Mouse (Mus musculus) mouse embryonic stem cell (cell line): ENCODE data around the gene Rptor.

Source experiments
- in situ Hi-C, 2 experiments: fragments of 300-500 bp; cut with MboI; formaldehyde crosslinking; loops; 1 replicate in 1 of 2; 3 replicates in 1 of 2; pipeline ENCODE4 v1.14.3; 2019 to 2020; ENCODE audit warnings: low sequenced_read_pairs in 2 of 2, low pct_unique_long_range_greater_than_20kb in 1 of 2, mixed read lengths in 1 of 2; ENCODE audit not compliant: unreplicated experiment in 1 of 2

Gene Rptor

DNA sequence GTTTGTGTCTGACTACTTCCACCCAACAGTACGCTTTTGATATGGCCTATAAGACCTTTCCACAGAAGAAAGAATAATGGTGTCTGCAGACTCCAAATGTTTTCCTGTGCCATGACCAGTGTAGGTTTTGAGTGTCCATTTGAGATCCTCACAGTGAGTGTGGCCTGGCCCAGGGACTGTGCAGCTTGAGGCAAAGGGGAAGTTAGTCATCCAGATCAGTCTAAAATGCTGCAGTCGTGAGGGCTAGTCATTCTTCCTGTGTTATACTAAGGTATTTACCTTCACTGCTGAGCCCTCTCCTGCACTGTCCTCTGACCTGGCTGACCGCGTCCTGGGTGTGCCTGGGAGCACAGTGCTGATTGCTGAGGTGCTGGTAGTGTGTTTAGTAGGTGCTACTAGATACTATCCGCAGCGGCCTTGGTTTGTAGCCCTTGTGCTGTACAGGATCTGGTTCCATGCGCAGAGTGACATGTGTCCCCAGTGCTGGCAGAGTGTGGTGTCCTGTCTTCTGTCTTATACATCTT is 211.4 kb downstream of the Rptor start:
- in situ Hi-C loops, result no loop called here

DNA sequence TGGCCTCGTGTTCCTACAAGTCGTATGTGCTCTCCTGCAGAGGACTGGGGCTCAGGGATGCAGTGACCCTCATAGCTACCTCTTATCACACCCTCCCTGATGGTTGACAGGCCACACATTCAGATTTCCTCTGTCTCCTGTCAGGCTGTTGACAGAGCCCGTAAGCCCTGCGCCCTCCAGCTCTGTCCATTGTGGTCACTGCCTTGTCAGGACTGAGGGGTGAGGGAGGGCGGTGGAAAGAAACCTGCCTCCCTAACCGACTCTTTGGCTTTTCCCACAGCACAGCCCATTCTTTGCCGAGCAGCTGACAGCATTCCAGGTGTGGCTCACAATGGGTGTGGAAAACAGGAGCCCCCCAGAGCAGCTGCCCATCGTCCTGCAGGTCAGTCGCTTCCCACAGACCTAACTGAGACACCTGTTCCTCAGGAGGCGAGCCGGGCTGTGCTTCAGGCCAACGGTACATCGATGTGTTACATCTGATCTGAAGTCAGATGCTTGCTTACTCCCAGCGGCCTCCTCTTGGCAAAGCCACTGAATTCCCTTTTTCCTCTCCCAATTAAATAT is 214.2 kb downstream of the Rptor start:
- in situ Hi-C loops, result no loop called here

DNA sequence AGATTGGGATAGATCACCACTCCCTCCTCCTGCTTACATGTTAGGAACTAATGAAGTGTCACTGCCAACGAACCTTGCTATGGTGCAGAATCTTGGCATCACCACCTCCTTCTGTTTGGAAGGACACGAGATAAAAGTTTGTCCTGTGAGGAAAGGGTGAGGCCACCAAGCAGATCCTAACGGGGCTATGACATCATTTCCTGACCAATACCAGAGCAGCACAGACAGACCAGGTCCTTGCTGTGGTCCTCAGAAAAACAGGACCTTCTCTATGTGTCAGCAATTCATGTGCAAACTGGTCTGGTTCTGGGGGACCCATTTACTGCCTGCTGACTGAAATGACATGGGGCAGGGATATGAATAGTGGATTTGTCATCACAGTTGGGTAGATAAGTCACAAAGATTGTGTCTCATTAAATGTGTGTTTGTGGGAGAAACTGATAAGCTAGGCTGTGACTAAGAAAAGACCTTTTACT is 214.7 kb downstream of the Rptor start:
- in situ Hi-C loops, result no loop called here

DNA sequence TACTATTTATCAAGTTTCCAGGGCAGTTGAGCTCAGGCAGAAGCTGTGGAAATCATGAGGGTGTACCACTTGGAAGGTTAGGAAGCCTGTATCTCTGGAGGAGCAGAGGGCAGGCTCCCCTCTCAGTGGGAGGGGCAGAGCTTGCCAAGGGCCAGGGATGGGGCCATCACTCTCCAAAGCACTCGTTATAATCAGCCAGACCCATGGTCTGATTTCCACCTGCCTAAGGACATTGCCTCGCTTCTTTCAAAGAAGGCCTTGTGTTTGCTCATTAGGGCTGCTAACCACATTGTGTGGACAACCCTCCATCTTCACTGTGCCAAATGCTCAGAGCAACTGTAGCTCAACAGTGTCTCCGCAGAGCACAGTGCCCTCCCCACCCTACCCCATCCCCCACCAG is 215.2 kb downstream of the Rptor start:
- in situ Hi-C loops, result no loop called here

DNA sequence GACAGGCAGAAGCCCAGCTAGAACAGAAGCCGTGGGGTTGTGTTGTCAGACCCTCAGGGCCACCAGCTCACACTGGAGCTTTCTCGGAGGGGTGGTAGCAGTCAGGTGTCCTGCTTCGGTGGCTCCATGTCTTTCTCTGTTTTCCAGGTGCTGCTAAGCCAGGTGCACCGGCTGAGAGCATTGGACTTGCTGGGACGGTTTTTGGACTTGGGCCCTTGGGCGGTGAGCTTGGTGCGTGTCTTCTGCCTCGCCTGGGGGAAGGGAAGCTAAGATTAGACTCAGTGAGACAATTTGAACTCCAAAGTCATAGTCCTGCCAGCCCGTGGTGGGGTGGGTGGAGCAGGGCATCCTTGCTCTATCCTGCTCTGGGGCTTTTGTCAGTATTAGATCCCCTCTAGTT is 218.8 kb downstream of the Rptor start:
- in situ Hi-C loops, result no loop called here

DNA sequence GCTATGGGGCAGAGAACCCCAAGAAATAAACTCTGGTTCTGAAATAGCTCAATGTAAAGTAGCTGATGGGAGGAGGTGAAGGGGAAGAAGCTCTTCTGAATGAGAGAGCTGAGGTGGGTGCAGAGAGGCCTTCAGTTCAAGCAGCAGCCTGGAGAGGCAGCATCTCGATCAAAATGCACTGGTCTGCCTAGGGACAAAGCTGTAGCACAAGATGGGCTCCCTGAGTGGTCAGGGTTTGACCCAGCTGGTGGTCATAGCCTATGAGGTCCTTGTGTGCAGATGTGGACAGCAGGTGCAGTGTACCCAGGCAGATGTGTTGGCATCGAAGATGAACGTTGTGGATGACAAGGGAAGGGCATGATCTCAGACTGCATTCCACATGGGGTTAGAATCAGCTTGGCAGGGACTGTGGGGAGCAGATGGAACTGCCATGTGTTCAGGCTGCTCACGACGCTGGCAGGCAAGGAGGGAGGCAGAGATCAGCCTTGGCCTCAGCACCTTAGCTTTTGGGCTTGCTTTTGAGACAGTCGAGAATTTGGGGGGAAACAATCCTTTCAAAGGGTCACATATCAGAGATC is 221.5 kb downstream of the Rptor start:
- in situ Hi-C loops, result no loop called here

DNA sequence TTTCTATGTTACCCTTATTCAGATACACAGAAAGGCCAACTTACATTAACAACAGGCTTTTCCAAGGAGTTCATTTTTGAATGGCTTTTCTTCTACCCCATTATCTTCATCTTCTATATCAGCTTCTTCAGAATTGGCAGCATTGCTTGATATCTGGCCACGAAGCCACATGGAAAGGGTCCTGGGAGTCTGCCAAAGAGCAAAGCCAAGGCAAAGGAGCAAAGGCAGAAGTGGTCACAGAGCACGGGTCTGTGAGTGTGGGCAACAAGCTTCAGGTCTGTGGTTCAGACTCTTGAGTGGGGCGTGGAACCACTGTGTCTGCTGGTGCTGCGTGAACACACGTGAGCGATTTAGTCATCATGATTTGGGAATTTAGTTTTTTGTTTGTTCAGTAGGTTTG is 223.1 kb downstream of the Rptor start:
- in situ Hi-C loops, result no loop called here

DNA sequence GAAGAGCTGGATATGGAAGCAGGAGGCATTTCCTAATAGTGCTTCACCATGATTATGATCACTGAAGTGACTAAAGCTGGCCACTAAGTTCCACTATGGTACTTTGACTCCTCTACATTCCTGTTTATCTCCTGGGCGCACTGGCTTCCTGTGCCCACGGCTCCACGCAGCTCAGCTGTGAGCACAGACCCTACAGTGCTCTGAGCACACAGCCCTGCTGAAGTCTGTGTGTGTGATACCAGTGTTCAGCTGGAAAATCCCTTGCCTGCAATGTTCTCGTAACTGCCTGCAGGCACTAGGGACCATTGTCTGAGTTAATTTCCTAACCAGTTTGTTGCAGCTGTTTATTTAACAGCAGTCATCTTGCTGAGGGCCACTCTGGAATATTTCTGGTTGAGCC is 223.5 kb downstream of the Rptor start:
- in situ Hi-C loops, result no loop called here

DNA sequence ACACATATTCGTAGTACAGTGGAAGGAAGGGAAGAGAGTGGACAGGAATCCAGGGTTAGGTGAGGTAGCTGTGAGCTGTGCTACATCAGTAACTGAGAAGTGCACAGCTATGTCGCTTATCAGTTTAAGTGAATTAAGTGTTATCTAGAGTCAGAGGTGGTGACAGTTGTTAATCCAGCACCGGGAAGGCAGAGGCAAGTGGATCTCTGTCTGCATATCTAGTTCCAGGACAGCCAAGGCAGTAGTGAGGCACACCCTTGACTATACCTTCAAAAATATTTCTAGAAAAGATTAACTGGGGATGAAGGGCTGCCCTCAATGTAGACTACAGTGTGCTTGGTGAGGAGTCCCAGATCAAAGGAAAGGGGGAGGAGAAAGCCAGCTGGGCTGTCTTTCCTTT is 226.4 kb downstream of the Rptor start:
- in situ Hi-C loops, result no loop called here

DNA sequence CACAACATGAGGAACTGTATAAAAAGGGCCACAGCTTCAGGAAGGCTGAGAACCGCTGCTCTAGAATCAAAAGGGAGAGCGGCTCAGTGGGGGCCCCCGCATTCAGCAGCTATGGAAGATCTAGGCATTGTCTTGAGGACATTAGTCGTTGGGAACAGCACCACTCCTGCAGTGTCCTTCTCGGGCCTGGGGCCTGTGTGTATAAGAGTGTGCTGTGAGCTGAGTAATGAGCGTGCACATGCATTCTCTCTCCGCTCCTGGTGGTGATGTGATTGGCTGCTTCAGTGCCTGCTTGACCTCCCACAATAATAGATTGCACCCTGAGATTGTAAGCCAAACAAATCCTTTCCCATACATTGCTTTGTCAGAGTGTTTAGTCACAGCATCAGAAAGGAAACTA is 229.0 kb downstream of the Rptor start:
- in situ Hi-C loops, result no loop called here

DNA sequence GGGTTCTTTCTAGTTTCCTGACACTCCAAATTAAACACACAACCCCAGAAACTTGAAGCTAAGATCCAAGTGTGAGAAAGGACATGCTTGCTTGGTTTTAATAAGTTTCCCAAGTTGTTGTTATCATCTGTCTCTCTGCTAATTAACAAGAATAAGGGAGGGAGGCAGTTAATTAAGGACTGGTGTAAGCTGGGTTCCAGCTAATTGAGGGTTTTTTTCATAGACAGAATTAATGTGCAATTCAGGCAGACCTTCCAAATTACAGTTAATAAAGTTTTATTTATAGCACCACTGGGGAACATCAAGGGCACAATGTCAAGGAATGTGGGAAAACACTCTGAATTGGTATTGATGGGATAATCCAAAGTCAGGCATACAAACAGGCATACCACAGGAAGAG is 230.6 kb downstream of the Rptor start:
- in situ Hi-C loops, result no loop called here

DNA sequence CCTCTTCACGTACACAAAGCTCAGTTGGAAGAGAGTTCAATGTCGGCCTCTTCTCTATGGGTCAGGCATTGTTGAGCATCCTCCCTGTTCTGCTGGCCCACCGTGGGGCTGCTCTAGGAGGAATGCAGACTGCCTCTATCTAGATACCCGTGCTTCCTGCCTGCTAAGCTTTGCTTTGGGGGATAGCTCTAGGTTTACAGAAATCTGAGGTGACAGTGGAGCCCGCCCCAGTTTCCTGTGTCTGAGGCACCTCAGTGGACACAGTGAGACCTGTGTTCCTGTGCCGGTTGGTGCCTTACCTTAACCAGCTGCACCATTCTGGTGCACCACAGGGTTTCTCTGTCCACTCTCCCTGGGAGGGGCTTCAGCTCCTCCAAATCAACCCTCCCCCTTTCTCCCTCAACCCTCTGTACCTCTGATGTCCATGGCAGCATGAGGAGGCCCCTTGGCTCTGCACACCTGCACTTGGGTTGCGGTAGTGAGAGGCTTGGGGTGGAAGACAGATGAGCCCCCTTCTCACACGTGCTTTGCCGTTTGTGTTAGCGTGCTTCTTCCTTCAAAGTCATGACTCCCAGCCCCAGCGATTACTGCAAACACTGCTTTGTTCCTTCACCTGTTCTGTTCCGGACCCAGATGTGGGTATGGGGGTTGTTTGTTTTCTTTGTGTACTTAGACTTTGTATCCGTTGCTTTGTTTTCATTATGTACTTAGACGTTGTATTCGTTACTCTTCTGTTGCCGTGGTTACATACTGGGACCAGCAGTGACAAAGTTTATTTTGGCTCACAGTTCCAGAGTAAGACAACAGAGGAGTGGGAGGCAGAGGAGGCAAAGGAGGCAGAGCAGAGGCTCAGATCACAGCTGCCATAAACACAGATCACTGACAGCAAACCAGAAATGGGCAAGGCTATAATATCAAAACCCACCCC is 231.4 kb downstream of the Rptor start:
- in situ Hi-C loops, result no loop called here

DNA sequence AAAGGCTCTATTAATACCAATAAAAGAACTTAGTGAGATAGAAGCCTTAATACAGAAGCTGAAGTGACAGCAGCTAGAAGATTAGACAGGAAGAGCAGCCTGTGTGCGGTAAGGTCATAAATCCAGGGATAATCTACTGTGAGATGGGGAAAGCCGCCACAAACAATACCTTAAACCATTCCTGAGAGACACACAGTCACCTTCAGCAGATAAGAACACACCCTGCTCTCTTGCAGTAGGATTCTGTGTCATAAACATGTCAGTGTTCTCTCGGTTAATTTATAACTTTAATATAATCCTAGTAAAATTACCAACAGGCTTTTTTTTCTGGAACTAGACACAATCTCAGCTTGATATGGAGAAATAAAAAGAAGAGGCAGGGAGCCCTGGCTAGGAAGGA is 233.6 kb downstream of the Rptor start:
- in situ Hi-C loops, result no loop called here

DNA sequence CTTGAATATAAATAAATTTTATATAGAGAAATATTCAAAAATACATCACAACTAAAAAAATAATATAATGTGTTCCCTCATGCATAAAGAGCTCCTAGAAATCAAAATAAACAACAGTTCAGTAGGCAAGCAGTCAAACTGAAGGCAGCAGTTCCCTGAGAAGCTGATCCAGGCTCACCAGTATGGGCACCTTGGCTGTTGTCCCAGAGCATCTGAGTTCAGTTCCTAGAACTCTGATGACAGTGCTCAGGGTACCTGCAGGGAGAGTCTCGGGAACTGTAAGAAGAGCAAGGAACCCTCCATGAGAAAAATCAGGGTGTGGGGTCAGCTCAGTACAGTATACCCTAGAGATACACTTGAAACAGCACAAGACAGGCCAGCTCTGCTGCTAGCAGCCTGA is 235.1 kb downstream of the Rptor start:
- in situ Hi-C loops, result no loop called here

DNA sequence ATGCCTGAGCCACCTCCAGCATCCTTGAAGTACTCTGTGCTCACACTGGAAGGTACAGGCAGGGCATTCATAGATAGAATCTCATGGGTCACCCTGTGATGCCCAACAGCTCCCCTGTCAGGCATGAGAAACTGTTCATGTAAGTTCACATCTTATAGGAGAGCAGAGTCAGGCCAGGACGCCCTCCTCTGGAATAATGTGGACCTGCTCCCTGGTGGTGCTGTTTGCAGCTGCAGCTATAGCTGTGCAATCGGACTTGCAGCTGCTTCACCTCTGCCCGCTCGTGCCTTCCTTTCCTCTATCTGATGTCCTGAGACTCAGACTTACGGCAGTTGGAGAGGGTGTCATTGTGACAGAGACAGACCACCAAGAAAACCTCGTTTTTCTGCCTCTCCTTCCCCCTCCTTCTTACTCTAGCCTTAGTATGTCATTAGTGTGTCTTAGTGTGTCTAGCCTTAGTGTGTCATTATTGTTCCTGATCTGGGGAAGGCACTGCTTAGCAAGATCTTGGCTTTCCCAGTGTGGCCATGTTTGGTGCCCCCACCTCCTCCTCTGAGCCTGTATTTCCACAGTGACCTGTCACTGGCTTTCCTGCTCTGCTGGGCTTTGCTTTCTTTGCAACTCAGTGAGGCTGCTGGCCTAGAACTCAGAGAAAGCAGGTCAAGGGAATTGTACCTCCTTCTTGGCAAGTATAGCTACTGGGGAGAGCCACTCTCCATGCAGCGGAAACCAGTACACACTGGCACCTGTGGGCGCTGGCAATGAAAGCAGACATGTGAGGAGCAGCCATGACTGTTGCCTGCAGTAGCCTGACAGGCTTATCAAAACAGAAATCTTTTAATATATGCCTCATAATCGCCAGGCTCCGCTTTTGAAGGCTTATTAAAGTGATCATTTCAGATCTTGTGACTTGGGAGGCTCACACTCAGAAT is 237.0 kb downstream of the Rptor start:
- in situ Hi-C loops, result no loop called here

DNA sequence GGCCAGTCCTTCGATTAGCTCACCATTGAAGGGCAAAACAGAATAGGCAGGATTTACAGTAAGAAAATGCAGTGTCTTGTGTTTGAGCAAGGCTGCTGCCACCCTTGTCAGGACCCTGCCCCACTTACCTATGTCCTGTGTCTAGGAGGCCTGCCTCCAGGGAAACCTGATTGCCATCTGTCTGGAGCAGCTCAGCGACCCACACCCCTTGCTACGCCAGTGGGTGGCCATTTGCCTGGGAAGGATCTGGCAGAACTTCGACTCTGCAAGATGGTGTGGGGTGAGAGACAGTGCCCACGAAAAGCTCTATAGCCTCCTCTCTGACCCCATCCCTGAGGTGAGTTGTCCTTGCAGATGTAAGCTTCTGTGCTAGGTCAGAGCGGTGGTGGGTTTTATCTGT is 243.9 kb downstream of the Rptor start:
- in situ Hi-C loops, result no loop called here

DNA sequence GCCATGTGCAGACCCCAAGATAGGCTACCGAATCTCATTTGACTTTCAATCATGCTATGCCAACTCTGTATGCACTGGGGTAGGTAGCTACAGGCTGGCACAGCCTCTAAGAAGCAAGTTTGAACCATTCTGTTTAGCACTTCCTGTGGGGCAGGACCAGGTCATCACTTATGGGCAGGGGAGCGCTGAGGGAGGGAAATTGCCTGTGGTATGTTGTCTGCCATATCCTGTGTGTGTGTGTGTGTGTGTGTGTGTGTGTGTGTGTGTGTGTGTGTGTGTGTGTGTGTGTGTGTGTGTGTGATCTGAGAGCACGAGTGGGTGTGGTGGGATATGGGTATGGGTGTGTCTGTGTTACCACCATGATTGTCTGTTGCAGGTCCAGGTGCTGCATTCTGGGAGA is 244.4 kb downstream of the Rptor start:
- in situ Hi-C loops, result no loop called here

DNA sequence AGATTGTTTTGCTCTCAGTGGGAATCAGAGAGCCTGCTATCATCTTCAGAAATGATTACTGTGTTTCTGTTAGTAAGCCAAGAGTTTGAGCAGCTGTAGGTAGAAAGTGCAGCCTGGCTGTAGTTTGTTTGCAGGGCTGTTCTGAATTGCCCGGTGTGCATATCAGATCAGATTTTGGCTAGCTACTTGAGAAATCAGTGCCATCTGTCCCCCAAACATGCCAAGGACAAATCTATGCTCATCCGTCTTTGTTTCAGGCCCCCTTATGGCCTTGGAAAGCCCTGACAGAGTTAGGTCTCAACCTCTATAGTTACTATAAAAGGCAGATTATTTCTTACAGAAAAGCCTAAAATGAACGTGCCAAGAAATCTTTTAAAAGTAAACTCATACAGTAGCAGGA is 244.9 kb downstream of the Rptor start:
- in situ Hi-C loops, result no loop called here

DNA sequence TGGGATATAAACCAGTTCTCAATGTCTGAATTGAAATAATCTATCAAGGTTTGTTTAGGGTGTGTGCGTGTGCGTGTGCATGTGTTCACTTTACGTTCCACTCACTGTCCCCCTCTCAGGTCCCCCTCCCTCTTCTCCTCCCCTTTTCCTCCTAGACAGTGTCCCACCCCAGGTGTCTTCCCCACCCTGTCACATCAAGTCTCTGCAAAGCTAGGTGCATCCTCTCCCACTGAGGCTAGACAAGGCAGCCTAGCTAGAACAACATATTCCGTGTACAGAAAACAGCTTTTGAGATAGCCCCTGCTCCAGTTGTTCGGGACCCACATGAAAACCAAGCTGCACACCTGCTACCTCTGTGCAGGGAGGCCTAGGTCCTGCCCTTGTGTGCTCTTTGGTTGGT is 245.5 kb downstream of the Rptor start:
- in situ Hi-C loops, result no loop called here
